Mouse (Mus musculus): ENCODE measurements around the gene Lrpprc.
"Not testable (repeated sequence)": the region's sequence is repeated elsewhere in the genome, so short reads cannot be mapped to it uniquely, and the experiment has no call there.

GRCm38 (mm10) chr17:84814192-84814591, 23.6 kb upstream of the Lrpprc start:
- not testable (repeated sequence) for TF ChIP-seq POLR2A (IDR thresholded peaks at IDR 0.05; ENCODE audit: extremely low read depth, insufficient read depth, low read length); CTCF (IDR thresholded peaks at IDR 0.05; ENCODE audit: low read depth, low read length)

Measured in liver, adult 2 months (tissue).